Mouse (Mus musculus) 3134 (cell line): ENCODE data around the gene Tmem266.

Source experiments
- DNase-seq: peaks from one replicate; pipeline ENCODE4 v3.0.0-alpha.2; 2011; ENCODE audit warnings: low spot score; ENCODE audit not compliant: insufficient read length; ENCODE audit errors: extremely low read depth

The Tmem266 gene

GRCm38 (mm10) chr9:55391909-55392658, 65.4 kb downstream of the Tmem266 start:
- DNase-seq, result peak; percentile 32

GRCm38 (mm10) chr9:55395650-55396049, 68.9 kb downstream of the Tmem266 start:
- DNase-seq, result no peak

- DNase-seq, result no peak
Observed at GRCm38 (mm10) chr9:55398985-55399554, 72.4 kb downstream of the Tmem266 start.

GRCm38 (mm10) chr9:55402276-55402675, 75.6 kb downstream of the Tmem266 start:
- no peak for DNase-seq

- DNase-seq, result no peak
Observed at GRCm38 (mm10) chr9:55404256-55404655, 77.5 kb downstream of the Tmem266 start.

GRCm38 (mm10) chr9:55404976-55405702, 78.4 kb downstream of the Tmem266 start:
- DNase-seq, result no peak

GRCm38 (mm10) chr9:55406773-55407172, 80.1 kb downstream of the Tmem266 start:
- no peak for DNase-seq

GRCm38 (mm10) chr9:55408851-55409250, 82.1 kb downstream of the Tmem266 start:
- no peak for DNase-seq

GRCm38 (mm10) chr9:55409833-55410232, 83.1 kb downstream of the Tmem266 start:
- DNase-seq, result no peak

GRCm38 (mm10) chr9:55410430-55410829, 83.7 kb downstream of the Tmem266 start:
- no peak for DNase-seq

GRCm38 (mm10) chr9:55411154-55411553, 84.4 kb downstream of the Tmem266 start:
- no peak for DNase-seq

GRCm38 (mm10) chr9:55421786-55422185, 95.1 kb downstream of the Tmem266 start:
- DNase-seq, result no peak

- DNase-seq, result no peak
Observed at GRCm38 (mm10) chr9:55423451-55424424, 97.0 kb downstream of the Tmem266 start.

- no peak for DNase-seq
Observed at GRCm38 (mm10) chr9:55425271-55425810, 98.6 kb downstream of the Tmem266 start.

- DNase-seq, result peak; percentile 30
Observed at GRCm38 (mm10) chr9:55429242-55429975, 102.7 kb downstream of the Tmem266 start.

- DNase-seq, result no peak
Observed at GRCm38 (mm10) chr9:55430133-55430532, 103.4 kb downstream of the Tmem266 start.

- peak; percentile 57 for DNase-seq
Observed at GRCm38 (mm10) chr9:55432306-55433289, 105.9 kb downstream of the Tmem266 start.

GRCm38 (mm10) chr9:55433875-55434274, 107.2 kb downstream of the Tmem266 start:
- no peak for DNase-seq
